Mouse (Mus musculus): ENCODE measurements around the gene Fam205a3. TPM values are rescaled to one million over a fixed set of nuclear protein-coding genes. Genes with fewer than 3 reads are reported as not detected.
"Not testable (repeated sequence)": the region's sequence is repeated elsewhere in the genome, so short reads cannot be mapped to it uniquely, and the experiment has no call there.

Gene Fam205a3
- polyA plus RNA-seq (2016; fragmentation: Nextera tagmentation; extraction: Ambion mirVana) = 0.05 TPM in 1 of 2 replicates, not detected in the other

- not testable (repeated sequence) for H3K27ac ChIP-seq; H3K9me3 ChIP-seq; H3K27me3 ChIP-seq (ENCODE audit: poor library complexity, severe bottlenecking); H3K4me3 ChIP-seq; H3K4me1 ChIP-seq; H3K36me3 ChIP-seq (replicated peaks); DNase-seq (ENCODE audit: extremely low spot score, low spot score)
- WGBS = no CpG with 5 or more reads among the region's 1 CpGs
Measured at GRCm38 (mm10) chr4:42318034-42318433, at the start of gene Fam205a3. Fam205a3 (plus strand) TSS chr4:42318334.

GRCm38 (mm10) chr4:42293967-42294366 lies 24.2 kb upstream of the Fam205a3 start, which contains the start of gene Gm21953:
Gm21953 (plus strand) TSS chr4:42294267.
- H3K36me3 ChIP-seq (replicated peaks); H3K9me3 ChIP-seq; H3K27me3 ChIP-seq (ENCODE audit: poor library complexity, severe bottlenecking); H3K27ac ChIP-seq; DNase-seq (ENCODE audit: extremely low spot score, low spot score); H3K4me3 ChIP-seq; H3K4me1 ChIP-seq: not testable (repeated sequence)
- WGBS = no CpG with 5 or more reads among the region's 18 CpGs

Other genes starting within 250 kb of the Fam205a3 start
- not detected in 2 replicates for gene Gm3893, start 227.1 kb upstream of the Fam205a3 start, polyA plus RNA-seq (2016; fragmentation: Nextera tagmentation; extraction: Ambion mirVana)
- gene Gm13304, start 203.5 kb upstream of the Fam205a3 start, polyA plus RNA-seq (2016; fragmentation: Nextera tagmentation; extraction: Ambion mirVana) = 0.24 TPM in 1 of 2 replicates, not detected in the other
- not detected in 2 replicates for gene Gm13306, start 164.9 kb upstream of the Fam205a3 start, polyA plus RNA-seq (2016; fragmentation: Nextera tagmentation; extraction: Ambion mirVana)
- gene Gm13305, start 149.7 kb upstream of the Fam205a3 start, polyA plus RNA-seq (2016; fragmentation: Nextera tagmentation; extraction: Ambion mirVana) = not detected in 2 replicates
- not detected in 2 replicates for gene Gm10600, start 77.7 kb upstream of the Fam205a3 start, polyA plus RNA-seq (2016; fragmentation: Nextera tagmentation; extraction: Ambion mirVana)
- gene Ccl21b, start 62.6 kb upstream of the Fam205a3 start, polyA plus RNA-seq (2016; fragmentation: Nextera tagmentation; extraction: Ambion mirVana) = not detected in 2 replicates
- gene Gm21953, start 24.1 kb upstream of the Fam205a3 start, polyA plus RNA-seq (2016; fragmentation: Nextera tagmentation; extraction: Ambion mirVana) = not detected in 2 replicates
- not detected in 2 replicates for gene Gm21586, start 121.0 kb downstream of the Fam205a3 start, polyA plus RNA-seq (2016; fragmentation: Nextera tagmentation; extraction: Ambion mirVana)
- gene Gm2163, start 148.4 kb downstream of the Fam205a3 start, polyA plus RNA-seq (2016; fragmentation: Nextera tagmentation; extraction: Ambion mirVana) = 0.09 TPM in 1 of 2 replicates, not detected in the other
- gene Fam205a2, start 209.8 kb downstream of the Fam205a3 start, polyA plus RNA-seq (2016; fragmentation: Nextera tagmentation; extraction: Ambion mirVana) = 0.05 TPM in 1 of 2 replicates, not detected in the other

Data from forebrain, embryonic 10.5 days (tissue).